Mouse (Mus musculus) heart, embryonic 16.5 days (tissue): ENCODE measurements around the gene Col26a1. TPM values are rescaled to one million over a fixed set of nuclear protein-coding genes. Genes with fewer than 3 reads are reported as not detected.

ENCODE experiments used
- ATAC-seq: fragments of 200-750 bp; cut with Nextera tagmentation; replicated peaks from 2 replicates; pipeline ENCODE4 v1.8.0; 2017; ENCODE audit warnings: moderate number of reproducible peaks; ENCODE audit not compliant: insufficient read depth, low FRiP score; ENCODE audit errors: extremely low read depth
- H3K27ac ChIP-seq: fragments of 300-500 bp; sonication (generic); 2 replicates; pipeline ENCODE4 v1.5.1; 2014; ENCODE audit warnings: mild to moderate bottlenecking, low read length, control low read depth, moderate library complexity
- H3K27me3 ChIP-seq: fragments of 300-500 bp; sonication (generic); 2 replicates; pipeline ENCODE4 v1.6.1; 2014; ENCODE audit warnings: low read length, mixed read lengths; ENCODE audit not compliant: control insufficient read depth, insufficient read depth
- H3K36me3 ChIP-seq: fragments of 300-500 bp; sonication (generic); 2 replicates; pipeline ENCODE4 v1.6.1; 2014; ENCODE audit not compliant: control insufficient read depth, insufficient read depth
- H3K4me1 ChIP-seq: fragments of 300-500 bp; sonication (generic); 2 replicates; pipeline ENCODE4 v1.6.1; 2014; ENCODE audit warnings: low read length, mixed read lengths; ENCODE audit not compliant: control insufficient read depth, insufficient read depth
- H3K4me2 ChIP-seq: fragments of 300-500 bp; sonication (generic); 2 replicates; pipeline ENCODE4 v1.6.1; 2014; ENCODE audit warnings: low read depth, mild to moderate bottlenecking, control low read depth, low read length
- H3K4me3 ChIP-seq: fragments of 300-500 bp; sonication (generic); 2 replicates; pipeline ENCODE4 v1.5.1; 2014; ENCODE audit warnings: mild to moderate bottlenecking, control low read depth, low read length
- H3K9ac ChIP-seq: fragments of 300-500 bp; sonication (generic); 2 replicates; pipeline ENCODE4 v1.6.1; 2014; ENCODE audit warnings: low read length, control low read depth
- H3K9me3 ChIP-seq: fragments of 300-500 bp; sonication (generic); replicated peaks from 2 replicates; pipeline ENCODE4 v1.6.1; 2016; ENCODE audit warnings: low read length; ENCODE audit not compliant: control insufficient read depth
- WGBS: fragments of 180-500 bp; shearing (Covaris S2); extraction: QIAGEN DNeasy Blood & Tissue Kit; methylation state at CpG from one replicate; pipeline ENCODE4 v1.1.7; 2014; 5-methylcytosine and 5-hydroxymethylcytosine counted together
- polyA plus RNA-seq: library from polyadenylated mRNA; unstranded; fragments of >200 nt; fragmentation: Nextera tagmentation; extraction: Ambion mirVana; gene quantifications from 2 replicates; pipeline ENCODE4 v1.2.1, GENCODE M21; 2015

Col26a1 gene
- polyA plus RNA-seq, 1 experiment from 2014 or later: 9.0 TPM

GRCm38 (mm10) chr5:136716696-136717572, 166.1 kb downstream of the Col26a1 start:
- H3K27ac ChIP-seq: no peak overlapping the region
- H3K9me3 ChIP-seq: no peaks in the 10 kb centered on the region
- peaks cover 14% of the 10 kb centered on the region for H3K27me3 ChIP-seq
- H3K9ac ChIP-seq: no peak overlapping the region
- WGBS: 55% methylated on average over 10 of the region's 10 CpGs
- no peaks in the 10 kb centered on the region for H3K4me1 ChIP-seq
- no peak overlapping the region for H3K4me2 ChIP-seq
- no peaks in the 10 kb centered on the region for H3K36me3 ChIP-seq
- no peak overlapping the region for H3K4me3 ChIP-seq
- ATAC-seq: no peak

- 24% methylated on average over 11 of the region's 11 CpGs for WGBS
- Histone ChIP-seq H3K4me3 (peak overlapping the region; percentile 28; the same call in 1 of the 2 replicates), H3K4me2 (peak overlapping the region; percentile 55), H3K4me1 (peaks cover 4% of the 10 kb centered on the region), H3K9ac (no peak overlapping the region), H3K36me3 (no peaks in the 10 kb centered on the region), H3K9me3 (no peaks in the 10 kb centered on the region), H3K27ac (no peak overlapping the region), H3K27me3 (peaks cover 14% of the 10 kb centered on the region)
- ATAC-seq: no peak
Measured at GRCm38 (mm10) chr5:136714879-136715278, 168.1 kb downstream of the Col26a1 start.

GRCm38 (mm10) chr5:136714232-136714875, 168.7 kb downstream of the Col26a1 start:
- 27% methylated on average over 32 of the region's 32 CpGs for WGBS
- ATAC-seq: no peak

GRCm38 (mm10) chr5:136710742-136711141, 172.3 kb downstream of the Col26a1 start:
- no peak for ATAC-seq
- Histone ChIP-seq H3K9me3 (0 out of 2 replicates have a peak, but pooled peaks cover under 1% of the 10 kb centered on the region), H3K4me3 (no peak overlapping the region), H3K36me3 (no peaks in the 10 kb centered on the region), H3K4me2 (no peak overlapping the region), H3K27ac (no peak overlapping the region), H3K27me3 (peaks cover 10% of the 10 kb centered on the region), H3K4me1 (peaks cover 4% of the 10 kb centered on the region), H3K9ac (no peak overlapping the region)
- 44% methylated on average over 4 of the region's 4 CpGs for WGBS

More at GRCm38 (mm10) chr5:136714232-136714875, 168.7 kb downstream of the Col26a1 start:
- Histone ChIP-seq H3K36me3 (no peaks in the 10 kb centered on the region), H3K27ac (no peak overlapping the region), H3K4me1 (peaks cover 4% of the 10 kb centered on the region), H3K4me2 (peak overlapping the region; percentile 55), H3K9me3 (no peaks in the 10 kb centered on the region), H3K9ac (peak overlapping the region; percentile 43), H3K4me3 (peak overlapping the region; percentile 28; the same call in 1 of the 2 replicates), H3K27me3 (peaks cover 14% of the 10 kb centered on the region)

GRCm38 (mm10) chr5:136708116-136708515, 174.9 kb downstream of the Col26a1 start:
- Histone ChIP-seq H3K4me2 (no peak overlapping the region), H3K27ac (no peak overlapping the region), H3K27me3 (no peaks in the 10 kb centered on the region), H3K9me3 (peaks cover 3% of the 10 kb centered on the region; the same call in 1 of the 2 replicates), H3K4me3 (no peak overlapping the region), H3K9ac (no peak overlapping the region), H3K36me3 (no peaks in the 10 kb centered on the region), H3K4me1 (peaks cover 4% of the 10 kb centered on the region)
- no peak for ATAC-seq
- 72% methylated on average over 12 of the region's 12 CpGs for WGBS

- Histone ChIP-seq H3K9ac (no peak overlapping the region), H3K4me2 (no peak overlapping the region), H3K4me1 (peaks cover 4% of the 10 kb centered on the region), H3K4me3 (no peak overlapping the region), H3K27ac (no peak overlapping the region), H3K27me3 (no peaks in the 10 kb centered on the region), H3K36me3 (no peaks in the 10 kb centered on the region), H3K9me3 (peaks cover 3% of the 10 kb centered on the region; the same call in 1 of the 2 replicates)
- 3% methylated on average over 9 of the region's 9 CpGs for WGBS
- no peak; the same call in 1 of the 2 replicates for ATAC-seq
Measured at GRCm38 (mm10) chr5:136706803-136707202, 176.2 kb downstream of the Col26a1 start.

- WGBS: 94% methylated on average over 3 of the region's 3 CpGs
- H3K36me3 ChIP-seq: no peaks in the 10 kb centered on the region
Measured at GRCm38 (mm10) chr5:136705532-136705931, 177.5 kb downstream of the Col26a1 start.

GRCm38 (mm10) chr5:136704151-136704550, 178.9 kb downstream of the Col26a1 start:
- WGBS: 85% methylated on average over 8 of the region's 8 CpGs
- Histone ChIP-seq H3K9me3 (peaks cover 3% of the 10 kb centered on the region; the same call in 1 of the 2 replicates), H3K36me3 (no peaks in the 10 kb centered on the region), H3K4me3 (no peak overlapping the region), H3K27me3 (no peaks in the 10 kb centered on the region), H3K9ac (no peak overlapping the region), H3K27ac (no peak overlapping the region), H3K4me1 (no peaks in the 10 kb centered on the region), H3K4me2 (no peak overlapping the region)
- ATAC-seq: peak; percentile 31; the same call in 1 of the 2 replicates

More at GRCm38 (mm10) chr5:136705532-136705931, 177.5 kb downstream of the Col26a1 start:
- Histone ChIP-seq H3K4me2 (no peak overlapping the region), H3K9me3 (peaks cover 3% of the 10 kb centered on the region; the same call in 1 of the 2 replicates), H3K27ac (no peak overlapping the region), H3K27me3 (no peaks in the 10 kb centered on the region), H3K4me1 (peaks cover under 1% of the 10 kb centered on the region; the same call in 1 of the 2 replicates), H3K4me3 (no peak overlapping the region), H3K9ac (no peak overlapping the region)
- no peak for ATAC-seq
